In the genomic region with DNA sequence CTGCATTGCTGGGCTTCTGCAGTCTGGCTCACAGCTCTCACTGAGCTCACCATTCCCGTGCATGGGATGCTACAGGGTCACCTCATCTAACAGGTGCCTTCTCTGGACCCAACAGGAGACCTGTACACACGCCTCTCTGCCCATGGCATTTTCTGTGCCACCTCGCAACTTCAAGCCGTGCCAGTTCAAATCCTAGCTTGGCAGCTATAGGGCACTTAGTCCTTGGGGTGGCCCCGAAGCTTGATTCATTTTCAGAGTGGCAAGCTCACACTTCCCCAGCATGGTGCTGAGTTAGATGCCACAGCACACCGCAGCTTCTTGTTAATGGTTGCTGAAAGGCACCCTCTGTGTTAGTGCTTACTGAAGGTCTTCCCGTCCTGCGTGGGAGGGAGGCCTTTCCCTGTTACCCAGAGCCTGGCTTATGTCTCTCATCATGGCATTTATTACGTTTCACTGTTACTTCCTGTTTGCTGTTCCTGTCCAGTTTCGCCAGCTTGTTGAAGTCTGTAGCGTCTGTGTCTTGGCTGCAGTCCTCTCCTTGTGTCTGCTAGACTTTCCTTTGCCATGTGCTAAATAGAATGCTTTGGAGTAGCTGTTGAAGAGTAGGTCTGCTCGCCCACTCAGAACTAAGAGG, we compare ENCODE assay signal across 8 mouse cellular contexts. TPM values are rescaled to one million over a fixed set of nuclear protein-coding genes. Genes with fewer than 3 reads are reported as not detected.
DNase-seq lines count a peak whose midpoint lies in the region; ATAC-seq lines count a peak whose summit lies in the region.
"Had no signal": no experiment of that assay in that cellular context is flagged by ENCODE, and none has a peak within 500 bp of the region (broad histone marks: within the 10 kb centered on the region; RNA-seq: fewer than 3 reads in every experiment).

No protein-coding gene starts in this region.

- H3K4me1 ChIP-seq in heart, embryonic 12.5 days (replicated peaks): peaks cover 57% of the 10 kb centered on the region
- H3K4me1 ChIP-seq in limb, embryonic 12.5 days (replicated peaks): peaks cover 56% of the 10 kb centered on the region
- peaks cover 45% of the 10 kb centered on the region for H3K4me1 ChIP-seq in stomach, embryonic 15.5 days

- H3K27me3 ChIP-seq in heart, embryonic 12.5 days (replicated peaks): no peaks in the 10 kb centered on the region
- H3K27me3 ChIP-seq in limb, embryonic 12.5 days: no peaks in the 10 kb centered on the region
- no peaks in the 10 kb centered on the region for H3K27me3 ChIP-seq in stomach, embryonic 15.5 days (replicated peaks)

- H3K9me3 ChIP-seq in heart, embryonic 12.5 days (replicated peaks): no peaks in the 10 kb centered on the region
- H3K9me3 ChIP-seq in limb, embryonic 12.5 days: no peaks in the 10 kb centered on the region
- H3K9me3 ChIP-seq in stomach, embryonic 15.5 days: no peaks in the 10 kb centered on the region

- H3K4me3 ChIP-seq in heart, embryonic 12.5 days: no peak overlapping the region
- no peak overlapping the region for H3K4me3 ChIP-seq in limb, embryonic 12.5 days (replicated peaks)
- H3K4me3 ChIP-seq in stomach, embryonic 15.5 days (replicated peaks): no peak overlapping the region
- H3K4me3 ChIP-seq: myocyte had no signal

- peak; percentile 9 to 16 for DNase-seq in layer of hippocampus, postnatal 36 days
- no peak for DNase-seq in layer of hippocampus, adult 8-10 months (ENCODE audit: low spot score in 2 of 2)
- DNase-seq in embryo, embryonic 10 days (ENCODE audit: low spot score): no peak
- no peak for DNase-seq in ovary, postnatal 14 days (ENCODE audit: low spot score)

- no peak overlapping the region for H3K9ac ChIP-seq in heart, embryonic 12.5 days
- H3K9ac ChIP-seq in limb, embryonic 12.5 days (replicated peaks): 0 out of 2 replicates have a peak overlapping the region, but pooled peaks have one; percentile 12
- no peak overlapping the region for H3K9ac ChIP-seq in stomach, embryonic 15.5 days

- H3K27ac ChIP-seq in heart, embryonic 12.5 days (ENCODE audit: poor library complexity, severe bottlenecking): peak overlapping the region; percentile 38
- peak overlapping the region; percentile 89 for H3K27ac ChIP-seq in limb, embryonic 12.5 days
- peak overlapping the region; percentile 72 for H3K27ac ChIP-seq in stomach, embryonic 15.5 days

- no peaks in the 10 kb centered on the region for H3K36me3 ChIP-seq in heart, embryonic 12.5 days
- no peaks in the 10 kb centered on the region for H3K36me3 ChIP-seq in limb, embryonic 12.5 days
- H3K36me3 ChIP-seq in stomach, embryonic 15.5 days: no peaks in the 10 kb centered on the region

- no peak overlapping the region for H3K4me2 ChIP-seq in heart, embryonic 12.5 days
- H3K4me2 ChIP-seq in limb, embryonic 12.5 days: 0 out of 2 replicates have a peak overlapping the region, but pooled peaks have one; percentile 7
- H3K4me2 ChIP-seq in stomach, embryonic 15.5 days: no peak overlapping the region

- no peak for ATAC-seq in heart, embryonic 12.5 days (ENCODE audit: insufficient number of reproducible peaks, low FRiP score)
- no peak for ATAC-seq in limb, embryonic 12.5 days (ENCODE audit: insufficient number of reproducible peaks, insufficient read depth, low FRiP score, low TSS enrichment, low read depth)
- no peak for ATAC-seq in stomach, embryonic 15.5 days (ENCODE audit: insufficient read depth, low FRiP score, low read depth)

- WGBS in heart, embryonic 12.5 days: 53% methylated on average over 12 of the region's 12 CpGs
- WGBS in limb, embryonic 12.5 days: 52% methylated on average over 12 of the region's 12 CpGs
- 56% methylated on average over 12 of the region's 12 CpGs for WGBS in stomach, embryonic 15.5 days

RNA-seq across cellular contexts. Expression of a gene that starts 28.6 kb away (rescaled TPM):
- total RNA-seq in layer of hippocampus, postnatal 36 days (2021): 10 to 100 TPM; 34.6 to 37.4 TPM
- 10 to 100 TPM; 33.2 to 40.6 (median 37.4) TPM for total RNA-seq in layer of hippocampus, adult 8-10 months (2022)
- 48.6 and 56.2 TPM in 2 replicates for polyA plus RNA-seq in heart, embryonic 12.5 days (2016; fragmentation: Nextera tagmentation; extraction: Ambion mirVana)
- 101 and 115 TPM in 2 replicates for polyA plus RNA-seq in limb, embryonic 12.5 days (2016; fragmentation: Nextera tagmentation; extraction: Ambion mirVana)
- polyA plus RNA-seq in stomach, embryonic 15.5 days (2015; fragmentation: Nextera tagmentation; extraction: Ambion mirVana): 56.3 and 62.4 TPM in 2 replicates

RNA-seq across cellular contexts. Expression of a gene that starts 29.1 kb away (rescaled TPM):
- total RNA-seq in layer of hippocampus, postnatal 36 days (2021): 10 to 100 TPM; 39.9 to 40.4 TPM
- 10 to 100 TPM; 40.2 to 47.4 (median 41.6) TPM for total RNA-seq in layer of hippocampus, adult 8-10 months (2022)
- polyA plus RNA-seq in heart, embryonic 12.5 days (2016; fragmentation: Nextera tagmentation; extraction: Ambion mirVana): 11.5 and 12.1 TPM in 2 replicates
- 19.0 and 21.8 TPM in 2 replicates for polyA plus RNA-seq in limb, embryonic 12.5 days (2016; fragmentation: Nextera tagmentation; extraction: Ambion mirVana)
- polyA plus RNA-seq in stomach, embryonic 15.5 days (2015; fragmentation: Nextera tagmentation; extraction: Ambion mirVana): 14.9 and 18.4 TPM in 2 replicates

Comparison
In these comparisons a context has a peak if more than half of its experiments do, and no peak if none do; other contexts are left out.
1. DNase-seq: peak in layer of hippocampus, postnatal 36 days (2 of 2); none in layer of hippocampus, adult 8-10 months (0 of 2), embryo, embryonic 10 days (single experiment) and ovary, postnatal 14 days (single experiment).
2. H3K27ac ChIP-seq: peak in every context shown above with its lines; median percentile 89 in limb, embryonic 12.5 days; 72 in stomach, embryonic 15.5 days; 38 in heart, embryonic 12.5 days.